Mouse (Mus musculus) stomach, embryonic 14.5 days (tissue): ENCODE measurements at regions not wholly inside any gene's neighbourhood (a gene's known extent, or its start where the extent isn't known, plus 50 kb on each side); places are given as distances from the start of the nearest gene placed in this dataset.
"Not testable (repeated sequence)": the region's sequence is repeated elsewhere in the genome, so short reads cannot be mapped to it uniquely, and the experiment has no call there.

ENCODE experiments used
- ATAC-seq: fragments of 200-750 bp; cut with Nextera tagmentation; 2 replicates; pipeline ENCODE4 v1.8.0; 2017; ENCODE audit warnings: low read depth, moderate TSS enrichment; ENCODE audit not compliant: insufficient number of reproducible peaks, insufficient read depth, low FRiP score
- H3K27ac ChIP-seq: fragments of 300-500 bp; sonication (generic); 2 replicates; pipeline ENCODE4 v1.5.1; 2014; ENCODE audit warnings: mild to moderate bottlenecking, low read length, moderate library complexity, mixed read lengths
- H3K27me3 ChIP-seq: fragments of 300-500 bp; sonication (generic); 2 replicates; pipeline ENCODE4 v1.6.1; 2014; ENCODE audit warnings: low read length, control low read depth, mixed read lengths; ENCODE audit not compliant: control insufficient read depth, insufficient read depth
- H3K36me3 ChIP-seq: fragments of 300-500 bp; sonication (generic); 2 replicates; pipeline ENCODE4 v1.6.1; 2014; ENCODE audit warnings: mild to moderate bottlenecking, control low read depth, low read length, moderate library complexity, mixed read lengths; ENCODE audit not compliant: control insufficient read depth, insufficient read depth
- H3K4me1 ChIP-seq: fragments of 300-500 bp; sonication (generic); 2 replicates; pipeline ENCODE4 v1.6.1; 2014; ENCODE audit warnings: low read length, control low read depth, mixed read lengths; ENCODE audit not compliant: control insufficient read depth, insufficient read depth
- H3K4me2 ChIP-seq: fragments of 300-500 bp; sonication (generic); replicated peaks from 2 replicates; pipeline ENCODE4 v1.6.1; 2014; ENCODE audit warnings: low read depth, low read length, control low read depth
- H3K4me3 ChIP-seq: fragments of 300-500 bp; sonication (generic); 2 replicates; pipeline ENCODE4 v1.5.1; 2014; ENCODE audit warnings: low read depth, low read length, control low read depth
- H3K9ac ChIP-seq: fragments of 300-500 bp; sonication (generic); replicated peaks from 2 replicates; pipeline ENCODE4 v1.6.1; 2014; ENCODE audit warnings: low read depth, mild to moderate bottlenecking, control low read depth, low read length, moderate library complexity, mixed read lengths
- H3K9me3 ChIP-seq: fragments of 300-500 bp; sonication (generic); 2 replicates; pipeline ENCODE4 v1.6.1; 2016; ENCODE audit warnings: low read depth, low read length, control low read depth; ENCODE audit not compliant: control insufficient read depth
- WGBS: fragments of 180-500 bp; shearing (Covaris S2); extraction: QIAGEN DNeasy Blood & Tissue Kit; methylation state at CpG from one replicate; pipeline ENCODE4 v1.1.7; 2014; 5-methylcytosine and 5-hydroxymethylcytosine counted together

DNA sequence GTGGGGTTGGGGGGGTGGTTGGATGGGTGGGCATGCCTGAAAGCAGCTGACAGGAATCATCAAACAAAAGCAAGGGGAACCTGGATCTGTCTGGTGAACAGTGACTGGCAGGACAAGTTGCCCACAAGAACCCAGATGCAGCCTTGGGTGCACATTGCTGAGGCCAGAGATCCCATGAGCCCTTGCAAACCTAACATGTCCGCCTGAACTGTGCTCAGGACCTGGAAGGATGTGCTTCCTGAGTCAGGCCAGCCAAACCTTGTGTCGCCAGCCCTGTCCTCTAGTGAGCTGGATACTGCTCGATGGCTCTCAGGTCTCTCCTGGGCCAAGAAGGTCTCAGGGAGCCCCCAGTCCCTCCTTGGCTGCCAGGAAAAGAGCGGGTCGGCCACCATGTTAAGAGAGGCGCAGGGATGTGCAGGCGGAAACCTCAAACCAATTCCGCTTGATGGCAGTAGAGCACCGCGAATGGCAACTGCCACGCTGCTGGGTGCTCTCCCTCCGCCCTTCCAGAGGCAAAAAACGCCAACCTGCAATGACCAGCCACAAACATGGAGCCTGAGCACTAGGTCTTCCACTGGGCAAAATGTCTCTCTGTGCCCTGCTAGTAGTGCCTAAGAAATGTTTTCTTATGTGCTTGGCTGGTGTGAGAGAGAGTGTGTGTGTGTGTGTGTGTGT, 140.2 kb downstream of the Pls3 start:
- not testable (repeated sequence) for H3K27me3 ChIP-seq, ATAC-seq, H3K9me3 ChIP-seq, H3K4me1 ChIP-seq, H3K4me3 ChIP-seq, H3K4me2 ChIP-seq, H3K9ac ChIP-seq, H3K36me3 ChIP-seq, H3K27ac ChIP-seq
- 48% methylated on average over 10 of the region's 13 CpGs for WGBS

DNA sequence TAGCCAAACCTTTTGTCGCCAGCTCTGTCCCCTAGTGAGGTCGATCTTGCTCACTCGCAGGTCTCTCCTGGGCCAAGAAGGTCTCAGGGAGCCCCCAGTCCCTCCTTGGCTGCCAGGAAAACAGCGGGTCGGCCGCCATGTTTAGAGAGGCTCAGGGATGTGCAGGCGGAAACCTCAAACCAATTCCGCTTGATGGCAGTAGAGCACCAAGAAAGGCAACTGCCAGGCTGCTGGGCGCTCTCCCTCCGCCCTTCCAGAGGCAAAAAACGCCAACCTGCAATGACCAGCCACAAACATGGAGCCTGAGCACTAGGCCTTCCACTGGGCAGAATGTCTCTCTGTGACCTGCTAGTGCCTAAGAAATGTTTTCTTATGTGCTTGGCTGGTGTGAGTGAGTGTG, 141.3 kb downstream of the Pls3 start:
- H3K27ac ChIP-seq, H3K4me2 ChIP-seq, H3K4me1 ChIP-seq, ATAC-seq, H3K36me3 ChIP-seq, H3K4me3 ChIP-seq, H3K9ac ChIP-seq, H3K27me3 ChIP-seq, H3K9me3 ChIP-seq: not testable (repeated sequence)
- WGBS: 49% methylated on average over 11 of the region's 11 CpGs

DNA sequence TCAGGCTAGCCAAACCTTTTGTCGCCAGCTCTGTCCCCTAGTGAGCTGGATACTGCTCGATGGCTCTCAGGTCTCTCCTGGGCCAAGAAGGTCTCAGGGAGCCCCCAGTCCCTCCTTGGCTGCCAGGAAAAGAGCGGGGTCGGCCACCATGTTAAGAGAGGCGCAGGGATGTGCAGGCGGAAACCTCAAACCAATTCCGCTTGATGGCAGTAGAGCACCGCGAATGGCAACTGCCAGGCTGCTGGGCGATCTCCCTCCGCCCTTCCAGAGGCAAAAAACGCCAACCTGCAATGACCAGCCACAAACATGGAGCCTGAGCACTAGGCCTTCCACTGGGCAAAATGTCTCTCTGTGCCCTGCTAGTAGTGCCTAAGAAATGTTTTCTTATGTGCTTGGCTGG, 145.2 kb downstream of the Pls3 start:
- H3K4me1 ChIP-seq, ATAC-seq, H3K27ac ChIP-seq, H3K4me2 ChIP-seq, H3K4me3 ChIP-seq, H3K9me3 ChIP-seq, H3K27me3 ChIP-seq, H3K9ac ChIP-seq, H3K36me3 ChIP-seq: not testable (repeated sequence)
- WGBS: 65% methylated on average over 12 of the region's 12 CpGs

DNA sequence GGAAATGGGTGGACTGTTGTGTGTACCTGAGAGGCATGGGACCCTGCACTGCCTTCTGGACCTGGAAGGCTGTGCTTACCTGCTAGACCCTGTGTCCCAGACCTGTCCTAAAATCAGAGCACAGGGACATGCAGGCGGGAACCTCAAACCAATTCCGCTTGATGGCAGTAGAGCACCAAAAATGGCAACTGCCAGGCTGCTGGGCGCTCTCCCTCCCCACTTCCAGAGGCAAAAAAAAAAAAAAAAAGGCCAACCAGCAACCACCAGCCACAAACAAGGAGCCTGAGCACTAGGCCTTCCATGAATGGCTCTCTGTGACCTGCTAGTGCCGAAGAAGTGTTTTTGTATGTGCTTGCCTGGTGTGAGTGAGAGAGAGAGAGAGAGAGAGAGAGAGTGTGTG, 146.5 kb downstream of the Pls3 start:
- H3K9ac ChIP-seq: no peak overlapping the region
- H3K4me1 ChIP-seq: no peaks in the 10 kb centered on the region
- no peak overlapping the region for H3K27ac ChIP-seq
- H3K9me3 ChIP-seq: no peaks in the 10 kb centered on the region
- H3K4me2 ChIP-seq: no peak overlapping the region
- H3K27me3 ChIP-seq: no peaks in the 10 kb centered on the region
- H3K4me3 ChIP-seq: no peak overlapping the region
- WGBS: 67% methylated on average over 4 of the region's 4 CpGs
- ATAC-seq: no peak
- peaks cover 3% of the 10 kb centered on the region; the same call in 1 of the 2 replicates for H3K36me3 ChIP-seq

DNA sequence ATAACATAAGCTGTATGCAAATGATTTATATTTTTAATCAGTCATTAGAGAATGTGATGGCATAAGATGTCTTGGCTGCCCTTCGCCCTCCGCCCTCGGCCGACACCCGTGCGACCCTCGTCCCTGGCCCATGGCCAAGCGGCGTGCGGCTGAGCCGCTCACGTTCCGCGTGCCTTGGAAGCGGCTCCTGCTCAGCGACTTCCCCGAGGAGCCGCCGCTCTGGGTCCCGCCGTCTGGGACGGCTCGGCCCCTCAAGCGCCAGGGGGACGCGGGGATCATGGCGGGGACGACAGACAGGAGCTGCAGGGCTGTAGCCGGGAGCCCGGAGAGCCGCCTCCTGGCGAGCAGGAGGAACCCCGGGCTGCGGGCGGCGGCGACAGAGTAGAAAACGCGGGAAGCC, 145.5 kb upstream of the Rab39b start:
- not testable (repeated sequence) for H3K9me3 ChIP-seq, H3K36me3 ChIP-seq, ATAC-seq

DNA sequence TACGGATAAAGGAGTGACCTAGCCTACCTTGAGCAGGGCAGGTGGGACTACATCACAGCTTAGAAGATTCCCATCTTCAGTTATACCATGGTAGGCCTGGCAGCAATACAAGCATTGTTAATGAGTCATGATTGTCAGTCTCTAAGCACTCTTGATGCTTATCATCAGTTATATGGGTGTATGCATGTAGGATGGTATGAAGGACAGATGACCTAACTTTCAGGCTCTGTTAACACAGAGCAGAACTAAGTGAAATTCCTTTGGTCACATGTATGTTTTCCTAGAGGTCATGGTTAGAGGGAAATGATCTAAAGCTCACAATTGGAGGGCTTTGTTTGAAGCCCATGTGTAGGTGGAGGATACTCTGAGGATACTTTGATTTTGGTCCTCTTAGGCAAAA, 121.9 kb upstream of the Rab39b start:
- Histone ChIP-seq H3K27me3 (no peaks in the 10 kb centered on the region), H3K9ac (no peak overlapping the region), H3K4me3 (no peak overlapping the region), H3K27ac (no peak overlapping the region), H3K4me2 (no peak overlapping the region), H3K4me1 (no peaks in the 10 kb centered on the region), H3K9me3 (no peaks in the 10 kb centered on the region; the same call in 1 of the 2 replicates), H3K36me3 (no peaks in the 10 kb centered on the region)
- no peak for ATAC-seq
- 24% methylated on average over 1 of the region's 1 CpGs for WGBS

More for the DNA sequence above, 145.5 kb upstream of the Rab39b start:
- not testable (repeated sequence) for H3K27ac ChIP-seq, H3K4me3 ChIP-seq, H3K4me2 ChIP-seq, H3K9ac ChIP-seq, H3K4me1 ChIP-seq, H3K27me3 ChIP-seq
- 66% methylated on average over 30 of the region's 39 CpGs for WGBS

DNA sequence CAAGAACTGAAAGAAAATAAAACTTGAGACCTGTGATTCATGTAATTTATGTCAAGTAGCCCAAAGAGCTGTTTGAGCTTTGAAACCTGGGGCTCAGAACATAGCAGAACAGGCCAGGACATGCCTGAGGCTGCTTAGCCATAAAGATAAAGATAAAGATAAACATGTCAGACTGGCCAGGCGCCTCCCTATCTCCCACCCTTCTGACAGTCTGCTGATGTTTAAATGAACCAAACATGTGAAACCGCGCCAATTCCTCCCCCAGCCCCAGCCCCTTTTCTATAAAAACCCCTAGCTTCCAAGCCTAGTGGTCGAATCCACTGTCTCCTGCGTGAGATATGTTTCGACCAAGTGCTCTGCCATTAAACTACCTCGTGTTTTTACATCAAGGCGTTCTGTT, 97.2 kb upstream of the Rab39b start:
- not testable (repeated sequence) for H3K4me3 ChIP-seq, H3K36me3 ChIP-seq, H3K27ac ChIP-seq, H3K4me1 ChIP-seq, H3K9me3 ChIP-seq, H3K9ac ChIP-seq, H3K4me2 ChIP-seq, H3K27me3 ChIP-seq, ATAC-seq
- WGBS: 95% methylated on average over 8 of the region's 8 CpGs

DNA sequence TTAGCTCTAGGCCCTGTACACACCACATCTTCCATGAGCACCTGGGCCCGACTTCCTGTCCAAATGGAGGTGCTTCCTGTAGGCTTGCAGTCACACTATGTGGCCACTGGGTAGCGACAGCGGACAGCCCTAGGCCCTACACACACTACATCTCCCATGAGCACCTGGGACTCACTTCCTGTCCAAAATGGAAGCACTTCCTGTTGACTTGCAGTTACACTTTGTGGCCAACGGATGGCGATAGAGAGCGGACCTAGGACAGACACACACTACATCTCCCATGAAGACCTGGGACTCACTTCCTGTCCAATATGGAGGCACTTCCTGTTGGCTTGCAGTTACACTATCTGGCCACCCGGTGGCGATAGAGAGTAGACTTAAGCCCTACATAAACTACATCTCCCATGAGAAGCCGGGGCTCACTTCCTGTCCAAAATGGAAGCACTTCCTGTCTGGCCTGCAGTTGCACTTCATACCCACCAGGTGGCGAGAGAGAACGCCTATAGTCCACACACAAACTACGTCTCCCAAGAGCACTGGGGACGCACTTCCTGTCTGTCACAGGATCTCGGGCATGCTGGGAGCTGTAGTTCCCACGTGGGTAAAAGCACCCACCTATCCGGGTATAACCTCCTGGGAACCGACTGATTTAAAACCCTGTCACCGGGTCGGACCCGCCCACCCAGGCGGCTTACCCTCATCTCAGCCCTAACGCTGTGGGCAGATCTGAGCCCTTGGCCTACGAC, 96.1 kb upstream of the Rab39b start:
- Histone ChIP-seq H3K27ac (no peak overlapping the region), H3K27me3 (no peaks in the 10 kb centered on the region), H3K9ac (no peak overlapping the region), H3K4me2 (peak overlapping the region; percentile 25; the same call in 1 of the 2 replicates), H3K36me3 (no peaks in the 10 kb centered on the region), H3K9me3 (no peaks in the 10 kb centered on the region; the same call in 1 of the 2 replicates), H3K4me3 (0 out of 2 replicates have a peak overlapping the region, but pooled peaks have one; percentile 15), H3K4me1 (no peaks in the 10 kb centered on the region)
- ATAC-seq: peak; percentile 94
- WGBS: 16% methylated on average over 23 of the region's 23 CpGs
